Mouse (Mus musculus) left cerebral cortex, adult 9 months (tissue): ENCODE data around the gene Trpc4.

Experiments
- DNase-seq, 2 experiments: peaks; one replicate each; pipeline ENCODE4 v3.0.0; 2022; ENCODE audit warnings: low spot score in 2 of 2

Gene Trpc4

GRCm38 (mm10) chr3:54155639-54156315 lies at the start of gene Trpc4:
TSS of gene Trpc4 (plus strand) at chr3:54156035.
- DNase-seq = peak in 1 of 2 experiments; percentile 35

- DNase-seq = peak in 1 of 2 experiments; percentile 21
Observed at GRCm38 (mm10) chr3:54111489-54111888, 44.3 kb upstream of the Trpc4 start.

GRCm38 (mm10) chr3:54135376-54135775 lies 20.5 kb upstream of the Trpc4 start:
- no peak for DNase-seq

- DNase-seq = no peak
Observed at GRCm38 (mm10) chr3:54141376-54141775, 14.5 kb upstream of the Trpc4 start.

DNA sequence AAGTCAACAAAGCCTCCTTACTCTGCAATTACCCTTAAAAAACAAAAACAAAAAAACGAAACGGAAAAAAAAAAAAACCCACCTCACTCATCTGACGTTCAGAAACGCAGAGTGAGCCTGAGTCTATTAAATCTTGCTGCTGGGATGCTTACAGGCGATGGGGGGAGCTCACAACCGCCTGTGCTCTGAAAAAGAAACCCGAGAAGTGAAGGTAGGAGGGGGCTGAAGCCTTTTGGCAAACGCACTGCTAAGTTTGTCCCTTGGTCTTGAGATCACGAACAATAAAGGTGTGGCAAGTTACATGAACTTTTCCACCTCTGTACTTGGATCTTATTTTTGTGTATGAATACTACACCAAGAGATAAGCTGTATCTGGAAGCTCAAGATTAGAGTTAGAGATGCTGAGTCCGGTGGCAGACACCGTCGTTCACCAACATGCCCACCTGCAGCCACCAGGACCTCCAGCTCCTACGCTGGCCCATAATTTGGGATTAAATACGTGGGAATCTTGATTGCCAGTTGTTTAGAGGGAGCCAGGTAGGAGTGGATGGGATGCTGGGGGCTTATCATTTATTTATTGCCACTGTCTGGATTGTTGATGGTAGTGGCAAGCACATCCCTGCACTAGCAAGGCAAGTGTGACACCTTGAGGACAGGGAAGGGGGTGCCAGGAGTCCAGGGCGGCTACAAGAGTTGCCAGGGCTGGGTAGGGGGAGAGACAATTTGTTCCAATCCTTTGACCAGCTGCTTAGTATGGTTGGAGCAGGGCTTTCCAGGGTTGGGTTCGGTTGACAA lies 794 bp upstream of the Trpc4 start:
- peak in 1 of 2 experiments; percentile 53 for DNase-seq

- peak in 1 of 2 experiments; percentile 23 for DNase-seq
Observed at GRCm38 (mm10) chr3:54156316-54157000, 623 bp downstream of the Trpc4 start.

GRCm38 (mm10) chr3:54170701-54171100 lies 14.9 kb downstream of the Trpc4 start:
- no peak for DNase-seq

DNA sequence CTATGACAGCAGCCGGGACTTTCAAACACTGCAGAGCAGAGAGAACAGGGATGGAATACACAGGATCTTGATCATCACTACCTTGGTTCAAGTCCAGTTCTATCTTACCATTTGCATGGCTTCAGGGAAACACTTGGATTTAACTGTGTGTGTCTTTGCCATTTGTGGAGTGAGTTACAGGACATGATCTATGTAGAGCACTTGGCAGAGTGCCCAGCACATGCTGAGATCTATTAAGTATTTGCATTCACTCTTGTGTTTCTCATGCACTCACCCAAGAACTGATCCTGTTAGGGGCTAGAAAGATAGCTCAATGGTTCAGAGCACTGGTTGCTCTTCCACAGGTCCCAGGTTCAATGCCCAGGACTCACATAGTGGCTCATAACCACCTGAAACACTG lies 21.5 kb downstream of the Trpc4 start:
- no peak for DNase-seq

DNA sequence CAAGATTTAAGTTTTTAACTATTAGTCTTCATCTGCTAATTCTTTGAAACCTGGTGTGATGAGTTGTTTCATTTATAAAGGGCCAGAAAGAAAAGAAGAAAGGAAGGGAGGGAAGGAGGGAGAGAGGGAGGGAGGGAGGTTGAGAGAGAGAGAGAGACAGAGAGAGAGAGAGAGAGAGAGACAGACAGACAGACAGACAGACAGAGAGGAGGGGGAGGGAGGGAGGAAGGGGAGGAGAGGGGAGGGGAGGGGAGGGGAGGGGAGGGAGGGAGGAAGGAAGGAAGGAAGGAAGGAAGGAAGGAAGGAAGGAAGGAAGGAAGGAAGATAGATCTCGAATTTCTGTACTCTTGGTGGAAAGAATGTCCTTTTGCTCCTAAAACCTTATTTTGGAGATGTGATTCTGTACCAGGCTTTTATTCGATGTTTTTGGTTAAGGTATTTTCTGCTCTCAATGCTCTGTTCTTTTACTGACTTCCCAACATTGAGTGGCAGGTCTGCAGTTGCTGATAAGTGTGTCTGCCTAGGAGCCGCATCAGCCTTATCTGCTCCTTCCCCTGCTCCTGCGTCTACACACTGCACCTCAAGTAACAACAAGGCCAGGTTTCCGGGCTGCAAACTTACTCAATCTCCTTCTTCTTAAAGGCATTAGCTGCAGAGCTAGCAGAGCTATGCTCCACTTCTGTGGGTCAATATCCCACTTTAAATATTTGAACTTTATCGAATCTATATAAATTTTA lies 35.3 kb downstream of the Trpc4 start:
- no peak for DNase-seq

DNA sequence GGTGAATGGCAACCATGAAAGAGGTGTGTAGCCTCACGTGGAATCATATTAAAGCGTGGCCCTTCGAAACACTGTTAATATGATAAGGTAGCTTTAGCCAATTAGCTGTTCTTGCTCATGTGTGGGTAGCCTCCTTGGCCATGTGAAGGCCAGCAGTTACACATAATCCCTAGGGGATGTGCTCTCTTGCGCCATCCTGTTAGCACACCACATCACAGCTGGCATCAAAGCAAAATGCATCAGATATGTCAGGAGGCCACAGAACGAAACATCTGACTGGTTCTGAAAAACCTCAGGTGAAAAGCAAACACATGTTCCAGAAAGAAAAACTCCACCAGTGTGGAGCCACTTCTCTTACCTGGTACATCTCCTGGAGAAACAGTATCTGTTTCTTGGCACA lies 45.4 kb downstream of the Trpc4 start:
- DNase-seq = no peak

DNA sequence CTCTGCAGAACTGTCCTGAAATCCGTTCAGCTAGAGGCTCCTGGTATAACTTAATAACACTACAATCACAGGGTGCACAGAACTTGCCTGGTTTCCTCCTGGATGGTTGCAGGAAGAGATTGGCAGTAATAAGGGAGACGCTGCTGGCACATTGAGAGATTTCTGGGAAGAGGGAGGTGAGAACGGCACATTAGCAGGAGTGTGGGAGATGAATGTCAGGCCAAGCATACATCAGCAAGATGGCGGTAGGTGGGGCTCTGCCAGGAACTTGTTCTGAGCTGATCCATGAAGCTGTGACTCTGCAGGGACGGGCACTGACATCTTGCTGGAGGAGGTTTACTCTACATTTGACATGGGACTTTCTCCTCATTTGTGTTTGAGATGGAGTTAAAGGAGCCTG lies 48.6 kb downstream of the Trpc4 start:
- DNase-seq = peak; percentile 46 to 59

GRCm38 (mm10) chr3:54210112-54210511 lies 54.3 kb downstream of the Trpc4 start:
- DNase-seq = peak; percentile 33 to 50

DNA sequence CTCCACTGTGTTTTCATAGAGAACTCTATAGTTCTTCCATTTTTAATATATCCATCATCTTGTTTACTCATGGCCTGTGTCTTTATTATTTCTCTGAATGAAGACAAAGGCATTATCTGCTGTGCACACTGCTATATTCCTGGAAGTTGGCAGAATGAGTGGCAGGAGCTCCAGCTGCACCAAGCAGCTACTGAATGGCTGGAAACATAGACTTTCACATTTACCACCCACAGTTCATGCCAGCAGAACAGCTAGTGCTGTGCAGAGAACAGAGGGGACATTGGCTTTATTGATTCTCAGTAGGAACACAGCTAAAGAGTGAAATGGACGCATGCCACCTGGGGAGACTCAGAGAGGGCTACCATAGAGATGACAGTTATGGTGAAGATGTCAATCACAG lies 55.6 kb downstream of the Trpc4 start:
- DNase-seq = peak in 1 of 2 experiments; percentile 17

DNA sequence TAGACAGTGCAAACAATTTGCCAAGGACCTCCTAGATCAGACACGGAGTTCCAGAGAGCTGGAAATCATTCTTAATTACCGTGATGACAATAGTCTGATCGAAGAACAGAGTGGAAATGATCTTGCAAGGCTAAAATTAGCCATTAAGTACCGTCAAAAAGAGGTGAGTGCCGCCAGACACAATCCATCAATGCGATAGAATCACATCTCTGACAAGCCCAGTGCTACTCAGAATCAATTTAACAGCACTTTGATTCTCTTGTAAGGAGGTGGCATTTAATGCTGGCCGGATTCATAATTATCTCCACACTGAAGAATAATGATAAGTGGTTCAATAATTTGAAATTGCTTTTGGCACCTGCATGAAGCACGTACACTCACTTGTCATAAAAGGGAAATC lies 66.7 kb downstream of the Trpc4 start:
- DNase-seq = no peak

DNA sequence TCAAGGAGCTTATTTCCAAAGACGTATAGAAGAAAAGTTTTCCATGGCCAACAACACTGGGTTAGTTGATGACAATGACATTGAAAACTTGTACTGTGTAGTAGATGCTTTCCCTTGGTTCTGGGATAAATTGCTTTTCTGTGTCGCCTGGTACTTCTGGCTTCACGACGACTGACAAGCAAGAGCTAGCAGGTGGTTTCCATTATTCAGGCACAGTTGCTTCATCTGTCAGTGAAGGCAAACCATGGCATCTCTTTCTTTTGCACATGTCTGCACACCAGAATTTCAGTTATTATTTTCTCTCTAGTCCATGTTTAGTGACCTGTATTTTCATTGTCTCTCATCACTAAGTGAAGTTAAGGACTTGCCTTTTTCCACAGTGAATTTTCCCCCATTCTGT lies 72.6 kb downstream of the Trpc4 start:
- DNase-seq = no peak

- DNase-seq = no peak
Observed at GRCm38 (mm10) chr3:54238891-54239290, 83.1 kb downstream of the Trpc4 start.

DNA sequence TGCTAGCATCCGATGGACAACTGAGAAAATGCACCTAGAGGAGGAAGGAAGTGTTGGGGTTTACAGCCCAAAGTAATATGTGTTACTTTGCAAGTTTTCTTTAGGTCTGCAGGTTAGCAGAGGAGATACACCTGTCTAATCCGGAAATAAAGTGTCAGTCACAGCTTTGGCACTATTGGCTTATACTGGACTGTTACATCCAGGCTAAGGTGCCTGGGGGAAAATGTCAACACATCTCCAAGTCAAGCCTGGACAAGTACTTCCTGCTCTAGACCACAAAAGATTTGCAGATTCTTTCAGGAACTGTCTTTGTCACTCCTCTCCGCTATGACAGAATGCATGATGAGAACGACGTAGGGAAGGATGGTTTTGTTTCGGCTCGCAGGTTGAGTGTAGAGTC lies 83.6 kb downstream of the Trpc4 start:
- no peak for DNase-seq

- peak; percentile 43 to 73 for DNase-seq
Observed at GRCm38 (mm10) chr3:54243136-54243535, 87.3 kb downstream of the Trpc4 start.

DNA sequence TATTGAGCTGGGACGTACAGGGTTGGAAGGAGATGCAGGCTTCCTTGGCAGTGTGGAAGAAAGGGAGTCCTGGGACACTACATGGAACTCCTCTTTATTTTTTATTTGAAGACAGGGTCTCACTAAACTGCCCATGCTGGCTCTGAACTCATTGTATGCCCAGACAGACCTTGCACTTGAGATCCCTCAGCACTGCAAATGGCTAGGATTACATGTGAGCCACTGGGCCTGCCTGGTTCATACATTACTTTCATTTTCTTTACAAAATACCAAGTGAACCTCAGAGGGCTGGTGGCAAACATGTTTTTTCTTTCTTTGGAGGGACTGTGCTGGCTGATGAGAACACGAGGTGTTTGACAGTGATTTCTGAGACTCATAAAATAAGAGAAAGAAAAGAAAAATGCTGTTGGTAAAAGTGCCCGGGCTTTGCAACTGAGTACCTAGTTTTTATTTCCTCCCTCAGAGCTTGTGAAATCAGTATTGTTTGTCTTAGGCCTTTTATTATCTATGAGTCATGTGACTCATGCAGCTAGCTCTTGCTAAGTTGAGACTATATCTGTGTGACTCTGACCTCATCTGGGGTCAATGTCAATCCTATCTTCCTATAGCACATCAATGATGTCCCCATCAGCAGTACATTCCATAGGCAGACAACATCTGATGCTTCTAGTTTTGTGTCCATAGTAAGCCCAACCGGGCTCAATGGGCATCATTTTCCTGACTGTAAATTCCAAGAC lies 89.1 kb downstream of the Trpc4 start:
- no peak for DNase-seq

DNA sequence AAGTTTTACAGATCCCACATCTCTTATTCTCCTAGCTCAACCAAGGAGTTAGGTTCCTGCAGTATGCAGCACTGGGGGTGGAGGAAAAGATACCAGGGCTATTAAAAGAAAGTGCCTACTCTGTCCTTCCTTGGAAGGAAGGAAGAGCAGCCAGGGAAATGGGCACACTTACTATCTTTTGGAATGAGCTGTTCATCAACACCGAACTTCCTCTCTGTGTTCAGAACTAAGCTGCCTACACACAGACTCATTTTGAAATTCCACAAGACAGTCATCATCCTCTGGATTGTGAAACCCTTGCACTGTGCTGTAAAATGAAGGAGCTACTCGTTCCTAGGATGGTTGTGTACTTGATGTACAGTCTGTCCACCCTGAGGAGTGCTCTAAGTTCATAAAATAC lies 90.6 kb downstream of the Trpc4 start:
- DNase-seq = peak; percentile 15 to 30

DNA sequence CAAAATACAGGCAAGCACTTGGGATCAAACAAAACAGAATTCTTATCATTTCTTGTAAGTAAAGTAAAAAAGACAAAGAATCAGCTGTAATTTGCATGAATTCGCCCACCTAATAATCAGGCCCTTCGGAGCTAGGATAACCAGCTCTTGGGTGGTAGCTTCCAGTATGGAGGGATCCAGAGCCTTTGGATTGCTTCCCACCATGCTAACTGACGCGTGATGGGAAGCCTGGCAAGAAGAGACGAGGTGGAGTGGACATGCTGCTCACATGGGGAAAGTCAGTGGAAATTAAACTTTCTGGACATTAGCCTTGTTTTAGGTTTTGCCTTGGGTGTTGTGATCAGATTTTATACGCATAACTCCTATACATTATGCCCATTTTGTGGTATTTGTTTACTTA lies 93.5 kb downstream of the Trpc4 start:
- no peak for DNase-seq
